Mouse (Mus musculus) R1 (cell line): ENCODE results near the gene Hic1.
A peak's percentile ranks its signal among the peaks of the same experiment; 100 is the strongest.
"Not testable (repeated sequence)": the region's sequence is repeated elsewhere in the genome, so short reads cannot be mapped to it uniquely, and the experiment has no call there.

Experiments used
- DNase-seq: peaks from one replicate; pipeline ENCODE4 v3.0.0-alpha.2; 2018; ENCODE audit warnings: low read depth, low spot score

The Hic1 gene

DNA sequence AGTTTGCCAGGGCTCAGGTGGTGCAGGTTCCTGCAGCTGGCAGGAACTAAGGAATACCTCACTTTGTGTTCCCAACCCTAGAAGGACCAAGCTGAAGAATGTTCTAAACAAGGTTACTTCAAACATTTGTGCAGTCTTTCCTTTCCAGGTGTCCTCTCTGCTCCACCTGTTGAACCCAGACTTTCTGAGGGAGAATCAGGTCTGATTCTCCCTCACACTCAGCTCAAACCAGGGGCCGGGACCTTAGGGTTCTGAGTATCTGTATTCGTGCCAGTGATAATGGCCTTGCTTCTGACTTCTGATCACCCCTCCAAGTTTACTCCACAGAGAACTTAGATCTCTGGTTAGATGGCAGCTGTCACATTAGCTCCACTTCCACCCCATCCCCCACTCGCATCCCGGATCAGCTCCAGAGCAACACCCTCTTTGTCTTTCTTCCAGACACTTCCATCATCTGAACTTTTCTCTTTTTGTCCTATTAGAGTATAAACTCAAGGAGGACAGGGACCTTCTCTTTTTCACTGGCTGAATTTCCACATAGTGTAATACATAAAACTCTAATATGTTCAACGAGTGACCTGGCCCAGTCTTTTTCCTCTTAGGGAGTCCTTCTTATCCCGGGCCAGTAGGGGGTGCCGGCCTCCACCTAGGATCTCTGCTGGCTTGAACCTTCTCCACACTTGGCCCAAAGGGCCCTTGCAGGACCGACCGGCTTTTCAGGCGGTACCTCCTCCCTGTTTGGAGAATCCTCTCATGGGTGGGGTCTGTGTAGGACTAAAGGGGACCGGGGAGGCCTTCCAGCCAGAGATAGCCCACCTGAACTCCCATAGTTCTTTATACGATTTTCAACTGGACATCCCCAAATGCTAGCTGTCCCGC, 23.3 kb upstream of the Hic1 start:
- DNase-seq, result peak; percentile 90

DNA sequence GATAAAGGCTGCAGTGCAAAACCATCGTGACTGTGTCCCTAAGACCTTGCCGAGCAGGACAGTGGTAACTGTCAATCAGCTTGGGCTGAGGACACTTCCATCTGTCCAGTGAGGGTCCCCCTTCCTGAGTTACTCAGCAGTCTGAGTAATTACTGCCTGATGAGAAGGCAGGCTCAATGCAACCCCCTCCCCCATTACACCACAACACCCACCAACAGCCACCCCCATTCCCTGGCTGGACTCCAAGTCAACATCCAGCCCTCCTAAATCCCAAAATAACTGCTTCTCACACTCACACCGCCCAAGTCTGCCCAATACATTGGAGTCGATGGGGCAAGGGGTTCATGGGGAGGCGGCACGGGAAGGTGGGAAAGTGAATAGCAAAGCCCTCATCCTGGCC, 22.5 kb upstream of the Hic1 start:
- DNase-seq, result no peak

DNA sequence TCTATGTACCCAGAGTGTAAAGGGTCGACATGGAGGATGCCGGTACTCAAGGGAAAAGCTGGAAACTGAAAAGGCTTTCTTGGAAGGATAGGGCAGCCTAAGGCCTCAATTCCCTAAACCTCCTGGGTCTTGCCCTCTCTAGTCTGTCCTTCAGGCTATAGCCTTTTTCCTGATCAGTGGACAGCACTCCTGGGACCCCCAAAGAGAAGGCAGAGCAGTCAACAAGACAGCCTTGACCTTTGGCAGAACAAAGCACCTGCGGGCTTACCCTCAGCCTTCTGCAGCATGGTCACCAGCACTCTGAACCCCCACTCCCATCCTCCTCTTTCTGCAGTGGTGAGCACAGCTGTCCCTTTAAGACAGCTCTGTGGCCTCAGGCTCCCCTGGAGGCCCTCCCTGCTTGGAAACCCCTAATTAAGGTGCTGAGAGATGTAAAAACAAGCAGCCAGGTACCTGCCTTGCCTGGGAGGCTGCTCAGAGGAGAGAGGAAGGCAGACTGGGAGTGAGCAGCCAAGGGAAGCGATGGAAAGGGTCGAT, 21.7 kb upstream of the Hic1 start, which contains the start of gene Dph1:
Dph1 (minus strand) TSS at position 337 of the 537 bp plus-strand sequence.
- no peak for DNase-seq

GRCm38 (mm10) chr11:75190371-75190724, 21.0 kb upstream of the Hic1 start:
- peak; percentile 96 for DNase-seq

DNA sequence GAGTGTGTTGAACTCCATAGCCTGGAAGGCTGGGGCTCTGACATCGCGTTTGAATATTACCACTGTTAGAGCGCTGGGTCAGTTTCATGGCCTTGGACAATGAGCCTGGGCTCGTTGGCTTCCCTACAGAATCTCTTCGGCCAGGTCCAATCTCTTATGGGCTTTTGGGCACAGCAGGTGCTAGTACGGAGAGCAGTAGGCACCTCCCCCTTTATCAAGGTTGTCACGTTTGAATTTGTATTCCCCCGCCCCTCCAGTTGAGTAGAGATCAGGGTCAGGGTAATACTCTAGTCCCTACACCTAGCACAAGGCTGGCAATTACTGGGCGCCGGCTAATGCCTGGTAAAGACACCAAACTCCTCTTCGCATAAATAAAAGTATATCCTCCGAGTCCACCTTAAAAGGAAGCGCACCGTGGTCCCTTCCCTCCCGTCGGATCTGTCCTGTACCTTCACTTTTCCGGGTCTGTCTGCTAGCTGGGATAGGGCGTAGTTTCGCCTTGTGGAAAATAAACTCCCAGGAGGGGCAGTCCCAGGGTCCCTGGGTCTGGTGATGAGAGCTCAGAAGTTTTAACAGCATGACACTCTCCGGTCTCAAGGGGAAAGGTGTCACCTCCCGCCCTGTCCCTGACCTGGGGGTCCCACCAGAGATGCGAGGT, 20.5 kb upstream of the Hic1 start:
- DNase-seq, result peak; percentile 78

- DNase-seq, result no peak
These were observed 15.7 kb upstream of the Hic1 start for GRCm38 (mm10) chr11:75184986-75185385.

- DNase-seq, result no peak
These were observed 15.3 kb upstream of the Hic1 start for GRCm38 (mm10) chr11:75184573-75184972.

DNA sequence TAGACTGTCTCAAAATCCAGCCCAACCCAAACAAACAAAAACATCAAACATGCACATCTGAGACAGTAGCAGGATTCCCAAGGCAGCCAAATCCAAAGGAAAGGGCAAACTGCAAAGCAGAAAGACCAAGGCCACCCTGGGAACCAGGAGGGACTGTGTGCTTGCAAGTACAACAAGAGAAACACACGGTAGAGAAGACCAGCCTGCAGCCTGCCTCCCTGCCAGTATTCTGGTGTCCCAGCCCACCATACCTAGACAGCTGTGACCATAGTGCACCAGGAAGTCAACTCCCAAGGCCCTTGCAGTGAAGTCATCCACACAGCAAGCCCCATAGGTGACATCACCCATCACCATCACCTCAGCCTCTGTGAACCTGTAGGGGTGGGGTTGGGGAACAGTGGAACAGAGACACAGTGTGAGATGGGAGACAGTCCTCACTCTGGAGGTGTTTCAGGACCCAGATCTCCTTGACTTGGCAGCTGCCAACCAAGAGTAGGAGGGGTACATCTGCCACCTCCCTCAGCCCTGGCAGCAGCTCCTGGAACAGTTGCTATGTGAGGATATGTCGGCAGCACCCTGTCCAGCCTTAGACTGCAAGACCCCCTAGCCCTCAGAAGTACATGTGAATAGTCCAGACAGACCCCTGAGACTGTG, 14.7 kb upstream of the Hic1 start:
- DNase-seq, result no peak

DNA sequence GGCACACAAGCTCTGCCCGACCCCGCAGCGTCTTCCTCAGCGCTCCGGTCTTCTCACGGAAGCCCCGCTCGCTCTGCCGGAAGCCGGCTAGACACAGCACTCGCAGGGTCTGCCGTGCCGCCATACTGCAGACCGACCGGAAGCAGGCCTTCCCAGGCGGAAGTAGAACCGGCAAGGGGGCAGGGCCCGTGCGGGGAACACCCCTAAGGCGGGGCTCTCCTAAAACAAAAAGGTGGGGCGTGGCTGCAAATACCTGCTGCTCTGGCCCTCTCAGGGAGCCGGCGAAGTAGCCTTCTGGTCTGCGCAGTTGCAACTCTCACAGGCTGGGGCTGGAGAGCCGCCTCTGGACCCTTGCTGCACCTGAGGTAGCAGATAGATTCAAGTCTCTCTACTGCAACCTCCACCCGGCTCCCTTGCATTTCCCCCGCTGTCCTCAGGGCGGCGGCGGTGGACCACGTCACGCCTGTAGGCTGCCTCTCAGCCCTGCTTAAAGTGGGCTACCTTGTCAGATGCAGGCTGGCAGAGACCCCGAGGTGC, 9.4 kb upstream of the Hic1 start, which contains the start of gene Ovca2:
Ovca2 (minus strand) TSS at position 164 of the 537 bp plus-strand sequence.
- DNase-seq, result peak; percentile 96

DNA sequence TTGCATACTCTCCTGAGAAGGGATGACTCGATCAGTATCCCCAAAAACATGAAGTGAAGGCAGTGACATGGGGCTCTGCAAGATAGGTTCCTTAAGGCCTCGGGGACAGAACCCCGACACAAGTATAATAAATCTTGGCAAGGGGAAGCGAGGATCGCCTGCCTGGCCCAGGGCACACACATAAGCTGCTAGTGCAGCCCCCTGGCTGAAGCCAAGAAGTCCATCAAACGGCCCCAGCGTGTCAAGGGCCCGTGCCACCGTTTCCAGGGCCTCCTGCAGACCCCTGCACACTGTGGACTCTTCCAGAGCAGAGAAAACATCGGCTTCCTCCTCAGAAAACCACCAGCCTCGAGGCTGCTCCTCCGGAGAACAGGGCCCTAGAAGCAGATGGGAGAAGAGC, 8.7 kb upstream of the Hic1 start:
- peak; percentile 37 for DNase-seq

- DNase-seq, result not testable (repeated sequence)
These were observed 5.3 kb upstream of the Hic1 start for GRCm38 (mm10) chr11:75174574-75174973.

GRCm38 (mm10) chr11:75173799-75174165, 4.5 kb upstream of the Hic1 start:
- DNase-seq, result no peak

DNA sequence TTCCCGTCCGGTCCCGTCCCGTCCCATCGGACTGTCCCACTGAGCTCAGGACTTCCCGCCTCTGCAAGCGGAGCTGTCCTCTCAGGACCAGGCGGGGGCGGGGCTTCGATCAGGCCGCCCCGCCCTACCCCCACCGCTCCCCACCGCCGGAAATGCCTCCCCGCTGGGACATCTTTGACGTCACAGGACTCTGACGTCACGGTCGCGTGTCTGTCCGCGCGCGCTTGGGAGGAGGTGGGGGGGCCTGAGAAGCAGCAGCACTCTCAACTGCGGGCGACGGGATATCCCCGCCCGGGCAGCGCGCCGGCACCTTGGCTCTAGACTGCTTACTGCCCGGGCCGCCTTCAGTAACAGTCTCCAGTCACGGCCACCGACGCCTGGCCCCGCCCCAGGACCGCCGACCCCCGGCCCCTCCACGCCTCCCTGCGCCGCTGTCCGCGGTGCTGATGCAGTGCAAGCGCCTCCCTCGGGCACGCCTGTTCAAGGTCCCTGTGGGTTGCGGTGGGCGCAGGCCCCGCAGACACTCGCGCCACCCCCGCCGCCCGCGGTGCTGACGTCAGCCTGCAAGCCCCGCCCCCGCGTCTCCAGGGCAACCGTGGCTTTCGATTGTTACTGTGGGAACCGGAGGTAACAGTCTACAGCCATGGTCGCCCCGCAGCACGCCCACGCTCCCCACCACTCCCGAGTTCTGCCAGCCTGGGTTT, 3.9 kb upstream of the Hic1 start:
- DNase-seq, result peak; percentile 95

DNA sequence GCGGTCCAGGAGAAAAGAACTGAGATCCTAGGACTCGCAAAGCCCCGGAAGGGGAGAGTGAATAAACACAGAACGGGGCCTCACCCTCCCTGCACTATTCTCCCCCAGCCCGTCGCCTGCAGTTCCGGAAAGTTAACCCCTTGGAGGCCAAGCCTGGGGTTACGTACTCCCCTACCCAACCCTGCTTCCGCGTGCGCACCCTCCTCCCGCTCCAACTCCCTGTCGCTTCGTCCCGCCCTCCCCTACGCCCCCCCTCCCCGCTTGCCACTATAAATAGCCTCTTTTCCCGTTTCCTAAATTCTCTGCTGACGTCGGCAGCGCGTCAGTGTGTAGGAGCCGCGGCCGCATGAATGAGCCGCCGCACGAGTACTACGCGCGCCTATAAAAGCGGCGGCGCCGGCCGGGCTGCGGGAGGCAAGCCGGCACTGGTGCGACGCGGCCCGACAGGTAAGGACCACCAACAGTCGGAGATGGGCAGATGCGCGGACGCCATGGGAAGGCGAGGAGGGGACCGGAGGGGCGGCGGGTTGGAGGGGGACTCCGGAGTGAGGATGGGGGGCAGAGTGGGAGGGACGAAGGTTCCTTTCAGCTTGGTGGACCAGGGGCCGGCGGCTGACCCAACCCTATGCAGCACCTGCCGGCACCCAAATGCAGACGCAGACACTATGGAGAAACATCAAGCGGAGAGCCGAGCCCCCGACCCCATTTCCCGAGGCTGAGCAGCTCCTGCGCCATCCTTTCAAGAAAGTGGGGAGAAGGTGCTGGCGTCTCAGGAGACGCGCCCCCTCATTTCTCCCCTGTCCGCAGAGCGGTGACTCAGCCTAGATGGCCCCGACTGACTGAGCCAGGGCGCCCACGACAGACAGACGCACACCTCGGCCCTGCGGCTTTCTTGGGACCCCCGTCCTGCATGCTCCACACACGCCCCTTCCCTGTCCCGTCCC, 3.1 kb upstream of the Hic1 start:
- peak; percentile 57 for DNase-seq

GRCm38 (mm10) chr11:75171186-75171865, 2.0 kb upstream of the Hic1 start:
- DNase-seq, result no peak

GRCm38 (mm10) chr11:75170136-75170751, 925 bp upstream of the Hic1 start:
- peak; percentile 95 for DNase-seq

- peak; percentile 83 for DNase-seq
These were observed 543 bp downstream of the Hic1 start for GRCm38 (mm10) chr11:75168590-75169361.
